Mouse (Mus musculus) T-helper 2 cell (primary cell): ENCODE data around the gene Tpo.

Experiments used
- in situ Hi-C: fragments of 300-600 bp; cut with MboI, MseI; formaldehyde crosslinking; loops from one replicate; pipeline ENCODE4 v1.15.1; 2025; ENCODE audit warnings: high pct_unique_total_duplicates

The Tpo gene

GRCm38 (mm10) chr12:30077056-30077455 lies 55.4 kb downstream of the Tpo start:
- in situ Hi-C loops: loop anchor here (10.0 kb wide), 1 partner anchor 988 kb away; no protein-coding TSS in a partner anchor

GRCm38 (mm10) chr12:30076316-30076715 lies 56.1 kb downstream of the Tpo start:
- in situ Hi-C loops: loop anchor here (10.0 kb wide), 1 partner anchor 988 kb away; no protein-coding TSS in a partner anchor

- in situ Hi-C loops: no loop called here
Observed at GRCm38 (mm10) chr12:30069321-30069720, 63.1 kb downstream of the Tpo start.

GRCm38 (mm10) chr12:30067806-30068205 lies 64.6 kb downstream of the Tpo start:
- in situ Hi-C loops: no loop called here

GRCm38 (mm10) chr12:30062118-30062505 lies 70.3 kb downstream of the Tpo start:
- in situ Hi-C loops: no loop called here

GRCm38 (mm10) chr12:30061503-30062117 lies 70.8 kb downstream of the Tpo start:
- in situ Hi-C loops: no loop called here

GRCm38 (mm10) chr12:30058044-30058443 lies 74.4 kb downstream of the Tpo start:
- in situ Hi-C loops: loop anchor here (5.0 kb wide), 1 partner anchor 514 kb away; no protein-coding TSS in a partner anchor

- in situ Hi-C loops: loop anchor here (5.0 kb wide), 1 partner anchor 517 kb away; no protein-coding TSS in a partner anchor
Observed at GRCm38 (mm10) chr12:30054761-30055540, 77.5 kb downstream of the Tpo start.

- in situ Hi-C loops: no loop called here
Observed at GRCm38 (mm10) chr12:30050235-30050634, 82.2 kb downstream of the Tpo start.

- in situ Hi-C loops: loop anchor here (25.0 kb wide), 1 partner anchor 1463 kb away; the partner anchor contains the start of gene Allc
Observed at GRCm38 (mm10) chr12:30049818-30050217, 82.6 kb downstream of the Tpo start.

- in situ Hi-C loops: loop anchor here (25.0 kb wide), 1 partner anchor 1462 kb away; the partner anchor contains the start of gene Allc
Observed at GRCm38 (mm10) chr12:30048848-30049247, 83.6 kb downstream of the Tpo start.

GRCm38 (mm10) chr12:30040150-30040549 lies 92.3 kb downstream of the Tpo start:
- in situ Hi-C loops: loop anchor here (25.0 kb wide), 1 partner anchor 1453 kb away; the partner anchor contains the start of gene Allc

GRCm38 (mm10) chr12:30039565-30039964 lies 92.9 kb downstream of the Tpo start:
- in situ Hi-C loops: loop anchor here (25.0 kb wide), 1 partner anchor 1452 kb away; the partner anchor contains the start of gene Allc

GRCm38 (mm10) chr12:30036569-30037055 lies 95.8 kb downstream of the Tpo start:
- in situ Hi-C loops: loop anchor here (25.0 kb wide), 1 partner anchor 1449 kb away; the partner anchor contains the start of gene Allc

GRCm38 (mm10) chr12:30035841-30036568 lies 96.4 kb downstream of the Tpo start:
- in situ Hi-C loops: loop anchor here (25.0 kb wide), 1 partner anchor 1449 kb away; the partner anchor contains the start of gene Allc

GRCm38 (mm10) chr12:30035406-30035805 lies 97.0 kb downstream of the Tpo start:
- in situ Hi-C loops: loop anchor here (25.0 kb wide), 1 partner anchor 1448 kb away; the partner anchor contains the start of gene Allc

GRCm38 (mm10) chr12:30034681-30035080 lies 97.7 kb downstream of the Tpo start:
- in situ Hi-C loops: loop anchor here (25.0 kb wide), 1 partner anchor 1447 kb away; the partner anchor contains the start of gene Allc

GRCm38 (mm10) chr12:30030571-30030970 lies 101.9 kb downstream of the Tpo start:
- in situ Hi-C loops: loop anchor here (25.0 kb wide), 1 partner anchor 1443 kb away; the partner anchor contains the start of gene Allc

GRCm38 (mm10) chr12:30029111-30029510 lies 103.3 kb downstream of the Tpo start:
- in situ Hi-C loops: loop anchor here (25.0 kb wide), 1 partner anchor 1442 kb away; the partner anchor contains the start of gene Allc

GRCm38 (mm10) chr12:30027721-30028340 lies 104.6 kb downstream of the Tpo start:
- in situ Hi-C loops: loop anchor here (25.0 kb wide), 1 partner anchor 1441 kb away; the partner anchor contains the start of gene Allc
